Mouse (Mus musculus) C2C12 (cell line): ENCODE results near the gene Klhl26.

Experiments
- CTCF ChIP-seq: IDR thresholded peaks from one replicate; pipeline ENCODE4 v1.5.1; 2011; ENCODE audit not compliant: control insufficient read depth, insufficient read depth, insufficient read length
- MYOG ChIP-seq: IDR thresholded peaks from one replicate; pipeline ENCODE4 v1.6.1; 2011; ENCODE audit not compliant: control insufficient read depth, insufficient read length; ENCODE audit errors: extremely low read depth
- USF1 ChIP-seq: IDR thresholded peaks from one replicate; pipeline ENCODE4 v1.6.1; 2011; ENCODE audit warnings: low read depth, mild to moderate bottlenecking, control low read depth, moderate library complexity

- TF ChIP-seq CTCF, result no peak
- no peak for TF ChIP-seq USF1
- no peak for TF ChIP-seq MYOG
Measured at GRCm38 (mm10) chr8:70487993-70488796, 11.4 kb upstream of the Klhl26 start.
